Comparison of ENCODE assay signal across 8 mouse cellular contexts in the genomic region with DNA sequence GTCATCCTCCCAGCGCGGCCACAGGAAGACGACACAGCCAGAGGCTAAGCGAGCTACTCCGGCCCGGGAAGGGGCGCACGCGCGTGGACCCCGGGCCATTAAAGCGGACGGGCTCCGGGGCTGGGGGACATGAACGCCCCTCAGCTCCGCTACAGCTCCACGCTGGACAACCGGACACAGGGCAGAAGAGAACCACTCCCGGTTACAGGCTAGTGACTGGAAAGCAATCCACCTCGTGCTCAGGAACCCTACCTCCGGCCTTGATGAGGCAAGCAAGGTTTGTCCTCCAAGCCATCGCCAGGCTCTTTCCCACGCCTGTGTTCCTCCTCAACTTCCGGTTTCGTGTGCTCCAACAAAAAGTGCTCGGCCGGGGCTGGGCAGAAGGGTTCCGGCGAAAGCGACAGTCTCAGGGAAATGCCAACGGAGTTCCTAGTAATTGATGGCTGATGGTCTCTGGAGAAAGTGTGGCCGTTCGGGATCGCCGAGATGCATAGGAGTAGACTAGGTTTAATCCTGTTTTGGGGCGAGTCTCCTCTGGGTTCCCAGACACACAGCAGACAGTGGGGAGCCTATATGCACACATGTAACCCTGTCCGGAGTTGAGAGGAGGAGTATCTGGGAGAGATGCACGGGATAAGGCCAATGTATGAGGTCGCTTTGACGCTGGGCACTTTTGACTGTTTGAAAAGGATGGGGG. TPM values are rescaled to one million over a fixed set of nuclear protein-coding genes. Genes with fewer than 3 reads are reported as not detected.
DNase-seq lines count a peak whose midpoint lies in the region; ATAC-seq lines count a peak whose summit lies in the region.

A gene (minus strand): TSS at position 351 of the 697 bp plus-strand sequence.

- peak; percentile 96 for ATAC-seq in forebrain, embryonic 14.5 days
- peak; percentile 92 for ATAC-seq in neural tube, embryonic 15.5 days (ENCODE audit: low FRiP score)

- intact Hi-C loops in heart, postnatal 14 days (cut with DNase I): loop anchor here (5.0 kb wide), 2 partner anchors 55 to 100 kb away; a partner anchor contains a TSS

- peak within 1 kb of the TSS; percentile 41; the same call in 1 of the 2 replicates for H3K27ac ChIP-seq in forebrain, embryonic 14.5 days (ENCODE audit: low read depth, low read length)
- H3K27ac ChIP-seq in neural tube, embryonic 15.5 days (replicated peaks): peak within 1 kb of the TSS; percentile 93

- under 1% methylated on average over 40 of the region's 40 CpGs for WGBS in forebrain, embryonic 14.5 days
- WGBS in neural tube, embryonic 15.5 days: under 1% methylated on average over 40 of the region's 40 CpGs

- peaks cover 17% of the 10 kb centered on the region; the same call in 1 of the 2 replicates for H3K36me3 ChIP-seq in forebrain, embryonic 14.5 days (ENCODE audit: control insufficient read depth, insufficient read depth, low read length)
- peaks cover 6% of the 10 kb centered on the region; the same call in 1 of the 2 replicates for H3K36me3 ChIP-seq in neural tube, embryonic 15.5 days

- peak within 1 kb of the TSS; percentile 44 for H3K4me3 ChIP-seq in forebrain, embryonic 14.5 days (ENCODE audit: low read depth, low read length)
- H3K4me3 ChIP-seq in neural tube, embryonic 15.5 days (replicated peaks): peak within 1 kb of the TSS; percentile 59

- peaks cover 6% of the 10 kb centered on the region; the same call in 1 of the 2 replicates for H3K4me1 ChIP-seq in forebrain, embryonic 14.5 days (ENCODE audit: control insufficient read depth, insufficient read depth, low read length)
- H3K4me1 ChIP-seq in neural tube, embryonic 15.5 days: peaks cover 16% of the 10 kb centered on the region

- peak; percentile 92 for DNase-seq in ES-CJ7 (ENCODE audit: low read depth, low spot score)
- DNase-seq in cerebellum, adult 11 months: peak; percentile 80
- DNase-seq in forebrain, embryonic 14.5 days (ENCODE audit: low spot score): peak; percentile 91
- DNase-seq in heart, postnatal 14 days: peak; percentile 80 to 87
- DNase-seq in layer of hippocampus, adult 11-12 months (ENCODE audit: low spot score): peak; percentile 86
- peak; percentile 81 to 85 for DNase-seq in lung, adult 18-20 months
- peak; percentile 86 for DNase-seq in testis, postnatal 14 days (ENCODE audit: low spot score)

- peak within 1 kb of the TSS; percentile 61 for H3K4me2 ChIP-seq in forebrain, embryonic 14.5 days (ENCODE audit: low read length)
- H3K4me2 ChIP-seq in neural tube, embryonic 15.5 days: peak within 1 kb of the TSS; percentile 81

- H3K27me3 ChIP-seq in forebrain, embryonic 14.5 days (replicated peaks; ENCODE audit: control insufficient read depth, insufficient read depth, low read length): no peaks in the 10 kb centered on the region
- no peaks in the 10 kb centered on the region for H3K27me3 ChIP-seq in neural tube, embryonic 15.5 days (replicated peaks)

- H3K9ac ChIP-seq in forebrain, embryonic 14.5 days (ENCODE audit: low read length): peak within 1 kb of the TSS; percentile 65
- peak within 1 kb of the TSS; percentile 62 for H3K9ac ChIP-seq in neural tube, embryonic 15.5 days (replicated peaks)

- H3K9me3 ChIP-seq in forebrain, embryonic 14.5 days (replicated peaks; ENCODE audit: control insufficient read depth, low read length): no peaks in the 10 kb centered on the region
- no peaks in the 10 kb centered on the region for H3K9me3 ChIP-seq in neural tube, embryonic 15.5 days (replicated peaks)

RNA-seq across cellular contexts. Expression of the gene that starts here (rescaled TPM):
- 24.3 and 24.9 TPM in 2 replicates for polyA plus RNA-seq in forebrain, embryonic 14.5 days (2014; fragmentation: Nextera tagmentation; extraction: Ambion mirVana)
- 10 to 100 TPM; 24.4 to 24.8 TPM for total RNA-seq in heart, postnatal 14 days (2021)
- 21.9 and 26.3 TPM in 2 replicates for polyA plus RNA-seq in neural tube, embryonic 15.5 days (2015; fragmentation: Nextera tagmentation; extraction: Ambion mirVana)

Comparison
In these comparisons a context has a peak if more than half of its experiments do, and no peak if none do; other contexts are left out.
1. Peak in every context shown above with its lines: DNase-seq, ATAC-seq, H3K4me3 ChIP-seq and H3K27ac ChIP-seq.